9 mouse cellular contexts compared by ENCODE assay signal in genomic region chr1:171564247-171564646, GRCm38 (mm10). TPM values are rescaled to one million over a fixed set of nuclear protein-coding genes. Genes with fewer than 3 reads are reported as not detected.
DNase-seq lines count a peak whose midpoint lies in the region; ATAC-seq and TF ChIP-seq lines count a peak whose summit lies in the region.
"Had no signal": no experiment of that assay in that cellular context is flagged by ENCODE, and none has a peak within 500 bp of the region (broad histone marks: within the 10 kb centered on the region; RNA-seq: fewer than 3 reads in every experiment).

No protein-coding gene starts in this region.

- TF ChIP-seq POLR2A in ES-Bruce4 (IDR thresholded peaks at IDR 0.05; ENCODE audit: insufficient read depth, low read length) = no peak

- H3K27ac ChIP-seq in heart, embryonic 16.5 days (ENCODE audit: low read length) = no peak overlapping the region
- H3K27ac ChIP-seq in ES-Bruce4 (ENCODE audit: insufficient read depth, low read length) = no peak overlapping the region
- H3K27ac ChIP-seq in embryonic facial prominence, embryonic 14.5 days (replicated peaks; ENCODE audit: low read depth, low read length) = no peak overlapping the region

- no peak overlapping the region for H3K4me2 ChIP-seq in heart, embryonic 16.5 days (ENCODE audit: low read depth, low read length)
- no peak overlapping the region for H3K4me2 ChIP-seq in embryonic facial prominence, embryonic 14.5 days (ENCODE audit: low read depth, low read length)

- H3K9ac ChIP-seq in heart, embryonic 16.5 days (ENCODE audit: low read length) = no peak overlapping the region
- no peak overlapping the region for H3K9ac ChIP-seq in ES-Bruce4 (ENCODE audit: low read depth, poor library complexity, severe bottlenecking)
- H3K9ac ChIP-seq in embryonic facial prominence, embryonic 14.5 days (ENCODE audit: low read depth, low read length) = no peak overlapping the region

- TF ChIP-seq EP300 in ES-Bruce4 (IDR thresholded peaks at IDR 0.05; ENCODE audit: insufficient read depth, low read depth, low read length) = no peak

- H3K9me3 ChIP-seq in heart, embryonic 16.5 days (replicated peaks; ENCODE audit: control insufficient read depth, low read length) = no peaks in the 10 kb centered on the region
- no peaks in the 10 kb centered on the region for H3K9me3 ChIP-seq in ES-Bruce4 (replicated peaks; ENCODE audit: control insufficient read depth, insufficient read depth, low read length, poor library complexity, severe bottlenecking)
- H3K9me3 ChIP-seq in embryonic facial prominence, embryonic 14.5 days (ENCODE audit: control insufficient read depth, low read length) = no peaks in the 10 kb centered on the region

- peak; percentile 76 for TF ChIP-seq CTCF in ES-Bruce4 (IDR thresholded peaks at IDR 0.05; ENCODE audit: low read depth, low read length)

- DNase-seq in heart, adult 8-10 months (ENCODE audit: low spot score) = no peak
- peak; percentile 26 for DNase-seq in embryonic facial prominence, embryonic 14.5 days (ENCODE audit: low spot score)
- DNase-seq in kidney, postnatal 14 days = peak; percentile 5
- DNase-seq in natural killer cell, adult 2 months (ENCODE audit: low spot score in 2 of 2) = peak; percentile 54 to 63
- no peak for DNase-seq in urinary bladder, postnatal 4 days (ENCODE audit: low spot score in 2 of 2)
- DNase-seq in left cerebral cortex, adult 18-20 months (ENCODE audit: low spot score in 2 of 2) = no peak

- 65% methylated on average over 3 of the region's 3 CpGs for WGBS in heart, embryonic 16.5 days
- 59% methylated on average over 3 of the region's 3 CpGs for WGBS in embryonic facial prominence, embryonic 14.5 days

- no peaks in the 10 kb centered on the region for H3K36me3 ChIP-seq in heart, embryonic 16.5 days (ENCODE audit: control insufficient read depth, insufficient read depth)
- no peaks in the 10 kb centered on the region for H3K36me3 ChIP-seq in ES-Bruce4 (ENCODE audit: control insufficient read depth, insufficient read depth, low read length, poor library complexity, severe bottlenecking)
- H3K36me3 ChIP-seq in embryonic facial prominence, embryonic 14.5 days (ENCODE audit: control insufficient read depth, insufficient read depth, low read length) = no peaks in the 10 kb centered on the region

- no peak overlapping the region for H3K4me3 ChIP-seq in heart, embryonic 16.5 days (ENCODE audit: low read length)
- H3K4me3 ChIP-seq in ES-Bruce4 (ENCODE audit: low read depth, low read length) = no peak overlapping the region
- no peak overlapping the region for H3K4me3 ChIP-seq in embryonic facial prominence, embryonic 14.5 days (ENCODE audit: low read depth, low read length)

- ATAC-seq in heart, embryonic 16.5 days (replicated peaks; ENCODE audit: extremely low read depth, insufficient read depth, low FRiP score) = 0 out of 2 replicates have a peak, but pooled peaks have one; percentile 37
- no peak for ATAC-seq in embryonic facial prominence, embryonic 14.5 days (ENCODE audit: low read depth)

- 0 out of 2 replicates have a peak, but pooled peaks cover 2% of the 10 kb centered on the region for H3K4me1 ChIP-seq in heart, embryonic 16.5 days (ENCODE audit: control insufficient read depth, insufficient read depth, low read length)
- no peaks in the 10 kb centered on the region for H3K4me1 ChIP-seq in ES-Bruce4 (ENCODE audit: control insufficient read depth, insufficient read depth, low read length)
- no peaks in the 10 kb centered on the region for H3K4me1 ChIP-seq in embryonic facial prominence, embryonic 14.5 days (ENCODE audit: control insufficient read depth, insufficient read depth, low read length)

- H3K27me3 ChIP-seq in heart, embryonic 16.5 days (ENCODE audit: control insufficient read depth, insufficient read depth, low read length) = no peaks in the 10 kb centered on the region
- H3K27me3 ChIP-seq in ES-Bruce4 (ENCODE audit: control insufficient read depth, insufficient read depth, low read length, poor library complexity, severe bottlenecking) = no peaks in the 10 kb centered on the region
- no peaks in the 10 kb centered on the region for H3K27me3 ChIP-seq in embryonic facial prominence, embryonic 14.5 days (replicated peaks; ENCODE audit: control insufficient read depth, insufficient read depth, low read length)

RNA-seq across cellular contexts. Expression of gene Cd244a, which starts 5.3 kb away (rescaled TPM):
- polyA plus RNA-seq in heart, embryonic 16.5 days (2015; fragmentation: Nextera tagmentation; extraction: Ambion mirVana) = 0.76 and 1.1 TPM in 2 replicates
- 1 to 10 TPM in 1 of 4 experiments, under 1 TPM in 3; 0.09 to 1.3 (median 0.17) TPM for total RNA-seq in heart, adult 8-10 months (2022)
- polyA plus RNA-seq in ES-Bruce4 (2011; ENCODE audit: insufficient read depth, insufficient read length, low read depth, missing spikeins) = not detected in 2 replicates
- 0.35 TPM in 1 of 2 replicates, not detected in the other for polyA plus RNA-seq in embryonic facial prominence, embryonic 14.5 days (2014; fragmentation: Nextera tagmentation; extraction: Ambion mirVana)
- total RNA-seq in left cerebral cortex, adult 18-20 months (2021) = under 1 TPM in 1 of 2 experiments, not detected in 1; 0.16 TPM

RNA-seq across cellular contexts. Expression of gene Itln1, which starts 29.2 kb away (rescaled TPM):
- polyA plus RNA-seq in heart, embryonic 16.5 days (2015; fragmentation: Nextera tagmentation; extraction: Ambion mirVana) = 0.49 TPM in 1 of 2 replicates, not detected in the other
- total RNA-seq in heart, adult 8-10 months (2022) = not detected
- polyA plus RNA-seq in ES-Bruce4 (2011; ENCODE audit: insufficient read depth, insufficient read length, low read depth, missing spikeins) = not detected in 2 replicates
- polyA plus RNA-seq in embryonic facial prominence, embryonic 14.5 days (2014; fragmentation: Nextera tagmentation; extraction: Ambion mirVana) = not detected in 2 replicates
- total RNA-seq in left cerebral cortex, adult 18-20 months (2021) = not detected
- polyA plus RNA-seq: lung, embryonic 16.5 days had no signal

RNA-seq across cellular contexts. Expression of gene Ly9, which starts 43.0 kb away (rescaled TPM):
- 1.00 and 2.2 TPM in 2 replicates for polyA plus RNA-seq in heart, embryonic 16.5 days (2015; fragmentation: Nextera tagmentation; extraction: Ambion mirVana)
- under 1 TPM; 0.16 to 0.49 (median 0.31) TPM for total RNA-seq in heart, adult 8-10 months (2022)
- not detected in 2 replicates for polyA plus RNA-seq in ES-Bruce4 (2011; ENCODE audit: insufficient read depth, insufficient read length, low read depth, missing spikeins)
- 0.31 TPM in 1 of 2 replicates, not detected in the other for polyA plus RNA-seq in embryonic facial prominence, embryonic 14.5 days (2014; fragmentation: Nextera tagmentation; extraction: Ambion mirVana)
- total RNA-seq in left cerebral cortex, adult 18-20 months (2021) = not detected

Comparison
In these comparisons a context has a peak if more than half of its experiments do, and no peak if none do; other contexts are left out.
1. DNase-seq: peak in embryonic facial prominence, embryonic 14.5 days (single experiment), kidney, postnatal 14 days (single experiment) and natural killer cell, adult 2 months (2 of 2); none in heart, adult 8-10 months (single experiment), urinary bladder, postnatal 4 days (0 of 2) and left cerebral cortex, adult 18-20 months (0 of 2).